Mouse (Mus musculus) c-Kit-positive CD71-positive TER-119-positive erythroid progenitor cells, embryonic 14.5 days (primary cell): ENCODE measurements around the gene Fam50b.

Experiments
- DNase-seq: peaks from one replicate; pipeline ENCODE4 v3.0.0-alpha.2; 2013; ENCODE audit warnings: low spot score

Gene Fam50b

GRCm38 (mm10) chr13:34794426-34794825, 59.8 kb downstream of the Fam50b start:
- no peak for DNase-seq
